Mouse (Mus musculus): ENCODE results near the gene Dusp5.

The Dusp5 gene

DNA sequence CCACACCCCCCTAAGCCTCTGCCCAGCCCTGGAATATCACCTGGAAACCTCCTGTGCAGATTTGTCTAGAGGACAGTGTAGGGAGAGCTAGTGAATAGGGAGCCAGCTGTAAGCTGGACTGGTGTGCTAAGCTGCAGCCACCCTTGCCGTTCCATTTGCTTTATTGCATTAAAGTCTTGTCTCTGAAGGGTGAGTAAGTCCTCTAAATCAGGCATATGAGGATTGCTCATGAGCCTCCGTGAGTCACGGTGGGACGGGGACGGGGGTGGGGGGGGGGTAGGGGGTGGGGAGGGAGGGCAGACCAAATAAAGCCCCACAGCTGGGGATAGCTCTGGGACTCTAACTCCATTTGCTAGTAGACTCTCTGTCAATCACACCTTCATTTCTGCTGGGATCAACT lies 14.7 kb downstream of the Dusp5 start:
- no peak for DNase-seq (ENCODE audit: low read depth, low spot score)

DNA sequence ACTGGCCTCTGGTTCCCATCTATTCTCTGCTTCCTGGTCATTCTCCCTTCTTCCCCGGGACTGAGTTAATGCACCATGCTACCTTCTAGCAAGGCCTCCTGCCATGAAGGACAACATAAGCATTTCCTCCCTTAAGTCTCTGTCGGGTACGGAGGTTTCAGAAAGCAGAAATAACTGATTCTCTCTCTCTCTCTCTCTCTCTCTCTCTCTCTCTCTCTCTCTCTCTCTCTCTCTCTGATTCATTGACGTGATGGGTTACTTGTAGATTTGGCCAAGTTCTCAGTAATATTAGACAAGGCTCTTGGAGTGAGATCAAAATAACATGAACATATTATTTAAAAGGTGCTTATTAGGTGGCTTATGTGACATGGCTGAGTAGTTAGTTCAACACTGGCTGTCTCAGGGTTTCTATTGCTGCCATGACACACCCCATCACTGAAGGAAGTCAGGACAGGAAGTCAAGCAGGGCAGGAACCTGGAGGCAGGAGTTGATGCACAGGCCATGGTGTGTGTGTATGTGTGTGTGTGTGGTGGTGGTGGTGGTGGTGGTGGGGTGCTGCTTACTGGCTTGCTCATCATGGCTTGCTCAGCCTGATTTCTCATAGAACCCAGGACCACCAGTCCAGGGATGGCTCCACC lies 16.1 kb downstream of the Dusp5 start:
- DNase-seq (ENCODE audit: low read depth, low spot score): peak; percentile 45

GRCm38 (mm10) chr19:53547597-53547996 lies 18.7 kb downstream of the Dusp5 start:
- DNase-seq (ENCODE audit: low read depth, low spot score): no peak

GRCm38 (mm10) chr19:53550972-53551371 lies 22.1 kb downstream of the Dusp5 start:
- no peak for DNase-seq (ENCODE audit: low read depth, low spot score)

DNA sequence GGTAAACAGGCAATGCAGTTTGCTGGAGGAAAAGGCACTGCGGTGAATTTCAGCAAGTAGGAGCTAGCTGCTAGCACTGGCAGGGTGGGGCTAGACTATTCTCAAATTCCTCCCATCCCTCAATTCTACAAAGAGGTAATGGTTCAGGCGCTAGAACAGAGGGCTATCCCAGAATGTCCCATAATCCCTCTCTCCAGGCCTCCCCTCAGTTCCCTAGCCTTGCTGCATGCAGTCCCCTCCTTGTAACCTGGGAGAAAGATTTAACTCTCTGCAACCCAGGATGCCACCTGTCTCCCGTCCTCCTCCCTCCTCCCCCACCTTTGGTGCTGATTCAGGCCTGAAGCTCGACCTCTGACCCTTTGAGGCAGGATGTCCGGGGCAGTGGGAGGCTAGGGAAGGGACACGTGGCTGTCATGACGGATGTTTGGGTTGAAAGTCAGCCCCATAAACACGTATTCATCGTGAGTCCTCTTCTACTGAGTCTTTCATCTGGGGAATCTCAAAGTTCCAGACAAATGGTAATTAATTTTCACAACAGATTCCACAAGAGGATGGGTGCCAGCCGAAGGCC lies 23.4 kb downstream of the Dusp5 start:
- DNase-seq (ENCODE audit: low read depth, low spot score): no peak

- DNase-seq (ENCODE audit: low read depth, low spot score): no peak
Measured at GRCm38 (mm10) chr19:53552795-53553194, 23.9 kb downstream of the Dusp5 start.

- no peak for DNase-seq (ENCODE audit: low read depth, low spot score)
Measured at GRCm38 (mm10) chr19:53554402-53554801, 25.5 kb downstream of the Dusp5 start.

GRCm38 (mm10) chr19:53554981-53555616 lies 26.2 kb downstream of the Dusp5 start:
- DNase-seq (ENCODE audit: low read depth, low spot score): no peak

- no peak for DNase-seq (ENCODE audit: low read depth, low spot score)
Measured at GRCm38 (mm10) chr19:53556841-53557240, 27.9 kb downstream of the Dusp5 start.

DNA sequence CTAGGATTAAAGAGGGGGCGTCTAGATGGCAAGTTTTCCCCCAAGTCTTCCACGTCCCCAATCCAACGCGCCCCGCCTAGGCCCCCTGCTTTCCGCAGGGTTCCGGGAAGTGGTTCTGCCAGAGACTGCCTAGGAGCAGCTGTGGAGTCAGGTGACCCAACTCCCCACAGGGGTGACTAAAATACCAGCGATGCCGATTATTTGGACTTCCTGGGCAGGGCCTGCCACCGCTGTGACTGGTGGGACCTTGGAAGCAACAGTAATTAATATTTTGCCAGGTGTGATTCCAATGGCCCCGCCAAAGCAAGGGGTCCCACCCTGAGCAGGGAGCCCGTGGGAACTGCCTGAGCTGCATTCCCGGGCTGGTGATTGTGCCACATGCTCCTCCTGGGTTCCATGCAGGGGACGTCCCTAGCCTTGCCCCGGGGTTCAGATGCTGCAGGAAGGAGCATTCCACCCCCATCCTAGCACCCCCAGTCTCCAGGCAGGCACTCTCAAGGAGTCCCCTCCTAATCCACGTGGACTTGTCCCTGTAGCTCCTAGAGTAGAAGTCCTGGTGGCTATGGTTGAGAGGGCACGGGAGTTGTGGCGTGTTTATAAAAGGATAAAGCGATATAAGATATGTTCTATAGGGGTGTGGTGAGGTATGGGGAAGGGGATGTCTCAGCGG lies 28.5 kb downstream of the Dusp5 start:
- no peak for DNase-seq (ENCODE audit: low read depth, low spot score)

DNA sequence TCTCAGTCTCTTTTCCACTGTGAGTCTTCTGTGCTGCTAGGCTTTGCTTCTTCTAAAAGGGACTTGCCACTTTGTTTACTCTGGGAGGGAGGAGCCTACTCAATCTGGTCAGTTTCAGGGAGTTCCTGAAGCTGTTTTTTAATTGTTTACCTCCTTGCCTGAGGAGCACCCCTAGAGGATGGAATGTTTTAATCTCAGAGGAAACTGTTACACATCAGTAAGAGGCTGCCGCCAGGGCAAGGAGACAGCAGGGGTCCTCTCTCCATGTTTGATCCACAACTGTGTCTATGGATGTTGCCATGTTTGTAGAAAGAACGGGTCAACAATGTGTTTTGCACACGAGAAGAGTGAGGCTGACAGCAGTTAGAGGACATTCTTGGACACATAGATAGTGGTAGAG lies 31.5 kb downstream of the Dusp5 start:
- DNase-seq (ENCODE audit: low read depth, low spot score): no peak

DNA sequence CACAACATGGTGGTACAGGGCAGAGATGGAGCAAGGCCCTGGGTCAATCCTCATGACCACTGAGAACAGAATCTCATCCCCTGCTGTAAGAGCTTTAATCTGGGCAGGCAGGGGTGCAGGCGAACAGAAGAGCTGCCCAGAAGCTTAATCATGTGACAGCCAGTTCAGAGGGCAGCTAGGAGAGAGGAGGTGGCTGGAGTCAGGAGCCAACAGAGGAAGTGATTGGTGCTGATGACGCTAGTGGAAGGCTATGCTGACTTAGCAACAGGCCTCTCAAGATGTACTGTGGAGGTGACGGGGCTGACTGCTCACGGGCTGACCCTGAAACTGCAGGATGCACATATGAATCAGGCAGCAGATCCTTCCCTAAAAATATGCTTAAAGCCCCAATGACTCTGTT lies 35.3 kb downstream of the Dusp5 start:
- DNase-seq (ENCODE audit: low read depth, low spot score): no peak

DNA sequence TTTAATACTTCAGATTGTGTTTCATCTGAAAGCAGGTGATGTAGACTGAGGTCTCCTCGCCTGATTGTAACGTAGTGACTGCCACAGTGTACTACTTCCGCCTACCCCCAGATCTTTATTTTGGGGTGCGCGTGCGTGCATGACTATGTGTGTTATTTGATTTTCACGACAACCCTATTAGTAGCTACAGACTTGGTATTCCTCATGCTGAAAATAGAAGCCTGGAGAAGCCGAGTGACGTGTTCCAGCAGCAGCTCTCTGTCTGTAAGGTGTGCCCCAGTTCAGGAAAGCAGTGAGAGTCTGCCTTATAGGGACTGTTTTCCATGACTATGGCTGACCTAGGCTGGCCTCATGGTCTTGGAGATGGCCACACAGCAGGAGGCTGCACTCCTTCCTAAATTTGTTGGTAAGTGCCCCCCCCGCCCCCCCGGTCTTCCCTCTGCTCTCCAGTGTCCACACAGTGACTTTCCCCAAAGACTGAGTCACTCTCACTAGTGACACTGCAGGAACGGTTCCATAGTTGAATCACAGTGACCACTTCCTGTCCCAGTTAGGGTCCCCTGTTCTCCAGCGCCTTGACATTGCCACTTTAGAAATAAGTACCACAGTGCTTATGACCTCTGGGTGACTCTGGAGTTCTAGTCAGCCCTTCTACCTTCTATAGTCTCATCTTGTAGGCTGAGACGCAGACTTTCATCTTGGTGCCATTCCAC lies 36.8 kb downstream of the Dusp5 start:
- DNase-seq (ENCODE audit: low read depth, low spot score): no peak

DNA sequence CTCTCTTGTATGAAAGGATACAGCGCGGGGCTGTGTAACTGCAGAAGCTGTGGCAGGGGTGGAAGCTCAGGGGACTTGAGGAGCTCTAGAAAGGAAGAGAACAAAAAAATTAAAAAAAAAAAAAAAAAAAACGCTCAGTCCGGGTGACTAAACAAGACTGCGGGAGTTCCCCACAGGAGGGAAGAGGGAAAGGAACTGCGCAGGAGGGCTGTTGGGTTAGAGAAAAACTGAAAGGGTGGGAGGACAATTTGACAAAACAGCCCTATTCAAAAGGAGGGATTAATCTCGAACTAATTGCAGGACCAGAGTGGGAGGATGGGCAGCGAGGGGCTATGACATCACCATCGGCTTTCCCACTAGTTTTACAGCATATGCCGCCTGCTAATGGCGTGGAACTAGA lies 39.0 kb downstream of the Dusp5 start:
- DNase-seq (ENCODE audit: low read depth, low spot score): no peak

- DNase-seq (ENCODE audit: low read depth, low spot score): no peak
Measured at GRCm38 (mm10) chr19:53568553-53568952, 39.6 kb downstream of the Dusp5 start.

- no peak for DNase-seq (ENCODE audit: low read depth, low spot score)
Measured at GRCm38 (mm10) chr19:53571056-53571455, 42.1 kb downstream of the Dusp5 start.

GRCm38 (mm10) chr19:53571501-53572428 lies 42.9 kb downstream of the Dusp5 start:
- DNase-seq (ENCODE audit: low read depth, low spot score): no peak

- DNase-seq (ENCODE audit: low read depth, low spot score): no peak
Measured at GRCm38 (mm10) chr19:53572607-53573006, 43.7 kb downstream of the Dusp5 start.

DNA sequence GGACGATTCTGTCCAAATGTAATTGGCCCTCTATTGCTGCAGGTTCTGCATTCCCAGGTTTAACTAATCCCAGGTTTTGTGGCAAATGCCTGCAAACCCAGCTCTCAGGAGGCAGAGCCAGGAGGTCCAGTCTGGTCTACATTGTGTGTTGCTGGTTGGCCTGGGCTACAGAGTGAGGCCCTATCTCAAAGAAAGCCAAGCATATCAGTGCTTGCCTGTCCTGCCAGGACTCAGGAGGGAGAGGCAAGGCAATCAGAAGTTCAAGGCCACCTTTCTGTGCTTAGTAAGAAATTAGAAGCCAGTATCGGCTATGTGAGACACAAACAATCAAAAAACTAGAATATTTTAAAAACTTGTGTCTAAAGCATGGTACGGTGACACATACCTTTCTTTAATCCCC lies 44.2 kb downstream of the Dusp5 start:
- no peak for DNase-seq (ENCODE audit: low read depth, low spot score)

DNA sequence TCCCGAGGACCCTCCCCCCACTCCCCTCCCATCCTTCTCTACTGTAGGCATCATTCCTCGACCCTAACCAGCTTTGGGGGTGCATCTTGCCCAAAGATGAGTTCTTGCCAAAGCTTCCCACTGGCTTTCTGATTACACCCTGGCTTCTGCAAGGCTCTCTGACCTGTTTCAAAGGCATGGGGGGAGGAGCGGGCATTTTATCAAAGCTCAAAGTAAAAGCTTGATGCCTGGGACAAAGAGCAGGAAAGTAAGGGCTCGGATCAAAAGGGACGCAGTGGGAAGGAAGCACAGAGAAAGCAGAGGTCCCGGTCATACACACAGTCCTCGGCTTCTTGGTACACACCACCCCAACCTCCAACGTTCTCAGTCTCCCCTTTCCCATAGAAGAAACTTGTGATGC lies 45.2 kb downstream of the Dusp5 start:
- no peak for DNase-seq (ENCODE audit: low read depth, low spot score)

GRCm38 (mm10) chr19:53574546-53574945 lies 45.6 kb downstream of the Dusp5 start:
- DNase-seq (ENCODE audit: low read depth, low spot score): no peak
